Mouse (Mus musculus) stomach, postnatal 0 days (tissue): ENCODE data around the gene Tmem150c. TPM values are rescaled to one million over a fixed set of nuclear protein-coding genes. Genes with fewer than 3 reads are reported as not detected.

Experiments used
- ATAC-seq: fragments of 200-750 bp; cut with Nextera tagmentation; 2 replicates; pipeline ENCODE4 v1.8.0; 2017; ENCODE audit not compliant: low FRiP score, low TSS enrichment
- DNase-seq: peaks from one replicate; pipeline ENCODE4 v3.0.0-alpha.2; 2016; ENCODE audit warnings: low spot score
- H3K27ac ChIP-seq: fragments of 300-500 bp; sonication (generic); replicated peaks from 2 replicates; pipeline ENCODE4 v1.5.1; 2014; ENCODE audit warnings: mild to moderate bottlenecking, control low read depth
- H3K27me3 ChIP-seq: fragments of 300-500 bp; sonication (generic); 2 replicates; pipeline ENCODE4 v1.6.1; 2014; ENCODE audit warnings: low read length; ENCODE audit not compliant: control insufficient read depth, insufficient read depth
- H3K36me3 ChIP-seq: fragments of 300-500 bp; sonication (generic); 2 replicates; pipeline ENCODE4 v1.6.1; 2014; ENCODE audit warnings: low read length, mixed read lengths; ENCODE audit not compliant: control insufficient read depth, insufficient read depth
- H3K4me1 ChIP-seq: fragments of 300-500 bp; sonication (generic); replicated peaks from 2 replicates; pipeline ENCODE4 v1.6.1; 2014; ENCODE audit warnings: antibody characterized with exemption; ENCODE audit not compliant: control insufficient read depth, insufficient read depth
- H3K4me2 ChIP-seq: fragments of 300-500 bp; sonication (generic); replicated peaks from 2 replicates; pipeline ENCODE4 v1.6.1; 2014; ENCODE audit warnings: low read depth, mild to moderate bottlenecking, control low read depth, moderate library complexity
- H3K4me3 ChIP-seq: fragments of 300-500 bp; sonication (generic); 2 replicates; pipeline ENCODE4 v1.5.1; 2014; ENCODE audit warnings: low read depth, low read length, control low read depth
- H3K9ac ChIP-seq: fragments of 300-500 bp; sonication (generic); 2 replicates; pipeline ENCODE4 v1.6.1; 2014; ENCODE audit warnings: mild to moderate bottlenecking, low read length, control low read depth, mixed read lengths
- H3K9me3 ChIP-seq: fragments of 300-500 bp; sonication (generic); 2 replicates; pipeline ENCODE4 v1.6.1; 2016; ENCODE audit warnings: low read length; ENCODE audit not compliant: control insufficient read depth
- CTCF ChIP-seq: IDR thresholded peaks from 2 replicates; pipeline ENCODE4 v1.5.1; 2016; ENCODE audit warnings: antibody characterized with exemption, low read depth, mild to moderate bottlenecking, moderate library complexity
- EP300 ChIP-seq: optimal IDR thresholded peaks from 2 replicates; pipeline ENCODE3; 2016; ENCODE audit warnings: antibody characterized with exemption
- WGBS: fragments of 180-500 bp; shearing (Covaris S2); extraction: QIAGEN DNeasy Blood & Tissue Kit; methylation state at CpG from one replicate; pipeline ENCODE4 v1.1.7; 2014; 5-methylcytosine and 5-hydroxymethylcytosine counted together
- polyA plus RNA-seq: library from polyadenylated mRNA; unstranded; fragments of >200 nt; fragmentation: Nextera tagmentation; extraction: Ambion mirVana; gene quantifications from 2 replicates; pipeline ENCODE4 v1.2.1, GENCODE M21; 2015

Gene Tmem150c
- polyA plus RNA-seq, 1 experiment from 2014 or later, result 2.4 TPM

DNA sequence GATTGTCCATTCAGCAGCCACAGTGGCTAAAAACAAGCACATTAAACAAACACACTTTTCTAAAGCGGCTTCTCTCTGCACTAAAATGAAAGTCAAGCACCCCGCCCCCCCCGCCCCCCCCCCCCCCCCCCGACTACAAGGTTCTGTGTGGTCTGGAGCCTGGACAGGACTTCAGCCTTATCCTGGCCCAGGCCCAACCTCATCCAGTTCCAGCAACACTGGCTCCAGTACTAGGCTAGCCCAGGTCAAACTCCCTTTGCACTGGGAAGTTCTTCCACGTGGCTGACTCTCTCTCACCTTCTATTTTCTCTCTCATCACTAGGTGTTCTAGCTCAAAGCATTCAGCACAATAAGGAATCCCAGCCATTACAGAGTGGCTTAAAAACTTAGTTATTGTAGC lies 17.9 kb upstream of the Tmem150c start:
- 32% methylated on average over 4 of the region's 5 CpGs for WGBS
- H3K4me2 ChIP-seq, result no peak overlapping the region
- no peak overlapping the region for H3K27ac ChIP-seq
- no peaks in the 10 kb centered on the region for H3K27me3 ChIP-seq
- no peak for DNase-seq
- no peaks in the 10 kb centered on the region for H3K4me1 ChIP-seq
- H3K9ac ChIP-seq, result no peak overlapping the region
- ATAC-seq, result no peak
- TF ChIP-seq EP300, result no peak
- no peak for TF ChIP-seq CTCF
- H3K36me3 ChIP-seq, result no peaks in the 10 kb centered on the region
- no peak overlapping the region for H3K4me3 ChIP-seq
- H3K9me3 ChIP-seq, result no peaks in the 10 kb centered on the region

DNA sequence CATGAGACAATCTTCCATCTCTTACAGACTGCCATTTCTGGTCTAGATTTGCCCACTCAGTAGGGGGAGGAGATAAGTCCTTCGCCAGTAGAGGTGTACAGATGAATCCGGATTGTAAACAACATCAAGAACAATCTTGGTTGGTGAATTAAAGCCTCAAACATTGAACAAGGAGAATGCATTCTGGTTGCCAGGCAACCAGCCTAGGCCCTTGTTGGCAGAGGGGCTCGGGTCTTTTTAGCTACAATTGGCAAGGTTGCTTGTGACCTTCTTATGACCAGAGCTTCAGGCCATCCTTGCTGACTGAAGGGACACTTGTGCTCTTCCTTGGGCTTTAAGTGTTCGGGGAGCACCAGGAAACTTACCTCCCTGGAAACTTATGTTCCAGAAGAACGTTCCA lies 16.5 kb upstream of the Tmem150c start:
- WGBS, result 75% methylated on average over 5 of the region's 5 CpGs
- ATAC-seq, result no peak

DNA sequence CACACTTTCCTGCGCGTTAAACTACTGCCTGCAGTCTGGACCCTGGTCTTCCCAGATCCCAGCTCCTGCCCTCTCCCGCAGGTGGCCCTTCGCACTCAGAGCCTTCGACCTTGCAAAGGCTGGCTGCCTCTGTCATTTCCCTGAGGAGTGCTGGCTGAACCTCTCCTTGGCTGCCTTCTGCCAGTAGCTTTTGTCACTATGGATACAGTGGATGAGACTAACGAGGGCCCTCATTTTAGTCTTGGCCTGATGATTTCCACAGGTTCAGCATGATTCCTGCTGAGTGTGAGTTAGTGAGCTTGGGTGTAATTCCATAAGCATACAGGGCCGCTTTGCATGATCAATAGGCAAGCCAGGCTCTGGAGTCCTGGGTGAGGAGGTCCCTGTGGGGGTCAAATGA lies 16.0 kb upstream of the Tmem150c start:
- H3K4me3 ChIP-seq, result no peak overlapping the region
- no peak overlapping the region for H3K27ac ChIP-seq
- ATAC-seq, result no peak
- H3K4me2 ChIP-seq, result no peak overlapping the region
- H3K9me3 ChIP-seq, result no peaks in the 10 kb centered on the region
- H3K36me3 ChIP-seq, result no peaks in the 10 kb centered on the region
- DNase-seq, result no peak
- H3K9ac ChIP-seq, result no peak overlapping the region
- TF ChIP-seq EP300 (no peak), CTCF (no peak)
- no peaks in the 10 kb centered on the region for H3K4me1 ChIP-seq
- 78% methylated on average over 7 of the region's 7 CpGs for WGBS
- no peaks in the 10 kb centered on the region for H3K27me3 ChIP-seq

More for the DNA sequence above, 16.5 kb upstream of the Tmem150c start:
- no peak overlapping the region for H3K27ac ChIP-seq
- no peaks in the 10 kb centered on the region for H3K27me3 ChIP-seq
- no peak overlapping the region for H3K4me3 ChIP-seq
- H3K36me3 ChIP-seq, result no peaks in the 10 kb centered on the region
- H3K9me3 ChIP-seq, result no peaks in the 10 kb centered on the region
- TF ChIP-seq EP300 (no peak), CTCF (no peak)
- no peaks in the 10 kb centered on the region for H3K4me1 ChIP-seq
- H3K4me2 ChIP-seq, result no peak overlapping the region
- no peak for DNase-seq
- H3K9ac ChIP-seq, result no peak overlapping the region

DNA sequence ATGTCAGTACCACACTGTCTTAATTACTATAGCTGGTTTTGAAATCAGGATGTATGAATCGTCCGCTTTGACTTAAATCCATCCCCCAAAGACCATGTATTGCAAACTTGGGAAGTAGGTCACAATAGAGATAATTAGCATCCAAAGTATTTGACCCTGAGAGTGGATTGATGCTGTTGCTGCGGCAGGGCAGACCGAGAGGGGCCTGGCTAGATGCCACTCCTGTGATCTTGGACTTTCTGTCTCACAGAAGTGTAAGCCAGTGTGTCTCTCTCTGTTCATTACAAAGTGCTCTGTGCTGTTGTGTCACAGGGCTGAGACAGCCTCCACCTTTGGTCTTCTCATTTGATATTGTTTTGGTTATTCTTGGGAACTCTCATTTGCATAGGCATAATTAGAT lies 12.5 kb upstream of the Tmem150c start:
- Histone ChIP-seq H3K9me3 (no peaks in the 10 kb centered on the region), H3K36me3 (no peaks in the 10 kb centered on the region), H3K4me1 (no peaks in the 10 kb centered on the region), H3K9ac (no peak overlapping the region), H3K27ac (no peak overlapping the region), H3K4me3 (no peak overlapping the region), H3K4me2 (no peak overlapping the region), H3K27me3 (no peaks in the 10 kb centered on the region)
- TF ChIP-seq EP300, result no peak
- TF ChIP-seq CTCF, result no peak
- no peak for DNase-seq
- WGBS, result 69% methylated on average over 4 of the region's 4 CpGs
- ATAC-seq, result no peak

DNA sequence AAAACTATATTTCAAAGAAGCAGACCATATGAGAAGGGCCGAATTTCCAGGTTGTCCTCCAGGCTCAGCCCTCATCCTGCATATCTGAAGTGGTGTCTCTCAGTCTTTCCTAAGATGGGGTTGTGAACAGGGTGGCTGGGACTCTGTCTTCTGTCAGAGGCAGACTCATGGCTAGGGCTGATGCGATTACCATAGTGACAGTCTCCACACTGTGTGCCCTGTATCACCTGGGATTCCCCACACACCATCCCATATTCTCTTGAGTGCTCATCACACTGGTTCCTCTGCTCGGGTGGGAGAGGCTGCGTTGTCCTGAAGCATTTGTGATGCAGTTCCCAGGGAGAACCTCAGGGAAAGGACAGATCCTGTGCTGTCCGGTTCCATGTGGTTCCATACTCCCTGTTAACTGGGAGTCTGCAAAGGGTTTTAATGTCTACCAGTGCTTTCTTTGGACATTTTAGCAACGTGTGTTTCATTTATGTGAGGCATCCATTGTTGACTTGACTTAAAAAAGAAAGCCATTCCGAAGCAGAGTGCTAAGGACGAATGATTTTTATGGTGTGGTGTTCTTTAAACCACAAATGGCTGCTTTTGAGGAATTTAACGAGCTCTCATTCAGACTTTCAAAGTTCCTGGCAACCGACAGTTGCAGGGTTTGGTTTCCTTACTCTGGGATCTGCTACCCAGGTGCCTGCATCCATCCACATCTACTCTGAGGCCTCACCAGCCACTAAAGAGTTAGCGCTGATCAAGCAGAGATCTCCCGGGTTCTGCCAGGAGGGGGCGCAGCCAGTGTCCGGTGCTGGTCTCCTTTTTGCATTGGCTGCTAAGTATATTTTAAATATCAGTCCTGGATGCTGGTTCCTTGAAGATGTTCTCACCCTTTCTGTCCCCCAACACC lies 7.2 kb upstream of the Tmem150c start:
- Histone ChIP-seq H3K4me1 (no peaks in the 10 kb centered on the region), H3K9me3 (no peaks in the 10 kb centered on the region), H3K27ac (no peak overlapping the region), H3K36me3 (no peaks in the 10 kb centered on the region), H3K4me3 (no peak overlapping the region), H3K4me2 (no peak overlapping the region), H3K27me3 (no peaks in the 10 kb centered on the region), H3K9ac (no peak overlapping the region)
- TF ChIP-seq EP300 (no peak), CTCF (peak; percentile 75)
- ATAC-seq (no peak), DNase-seq (peak; percentile 69)
- WGBS, result 52% methylated on average over 14 of the region's 14 CpGs

DNA sequence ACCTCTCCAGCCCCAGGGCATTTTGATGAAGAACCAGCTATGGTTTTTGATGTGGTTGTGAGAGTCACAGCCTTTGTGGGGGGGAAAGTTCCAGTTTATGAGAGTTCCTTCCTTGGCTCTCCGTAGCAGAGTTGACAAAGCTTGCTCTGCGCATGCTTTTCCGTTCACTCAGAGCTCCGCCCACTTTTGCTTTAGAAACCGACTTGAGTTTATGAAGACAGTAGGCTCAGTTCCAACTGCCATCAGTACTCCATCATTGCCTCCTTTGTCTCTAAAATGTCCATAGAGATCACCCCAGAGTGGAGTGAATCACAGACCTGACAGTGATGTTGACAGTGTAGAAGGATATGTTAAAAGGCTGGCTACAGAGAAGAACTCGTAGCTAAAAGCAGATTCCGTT lies 3.8 kb upstream of the Tmem150c start:
- Histone ChIP-seq H3K4me1 (no peaks in the 10 kb centered on the region), H3K4me2 (no peak overlapping the region), H3K27ac (no peak overlapping the region), H3K36me3 (no peaks in the 10 kb centered on the region), H3K27me3 (no peaks in the 10 kb centered on the region), H3K9me3 (no peaks in the 10 kb centered on the region), H3K9ac (no peak overlapping the region), H3K4me3 (no peak overlapping the region)
- no peak for TF ChIP-seq CTCF
- TF ChIP-seq EP300, result no peak
- no peak for ATAC-seq
- 43% methylated on average over 7 of the region's 7 CpGs for WGBS
- no peak for DNase-seq
